15 mouse cellular contexts compared by ENCODE assay signal in the genomic region with DNA sequence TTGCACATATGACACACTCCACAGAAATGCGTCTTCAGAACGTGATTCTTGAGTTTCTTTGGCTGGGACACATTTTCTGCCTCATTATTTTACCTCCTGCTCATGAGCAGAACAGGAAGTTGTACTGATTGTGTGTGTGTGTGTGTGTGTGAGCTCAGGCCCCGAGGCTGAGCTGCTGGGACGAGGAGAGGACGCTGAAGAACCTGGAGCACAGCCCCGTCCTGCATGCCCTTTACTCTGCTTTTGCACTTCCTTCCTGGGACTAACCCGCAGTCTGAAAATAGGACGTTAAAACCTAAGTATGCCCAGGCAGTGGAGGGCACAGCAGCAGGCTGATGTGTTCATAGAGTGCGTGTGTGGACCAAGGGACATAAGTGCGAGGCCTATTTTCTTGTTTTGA. TPM values are rescaled to one million over a fixed set of nuclear protein-coding genes. Genes with fewer than 3 reads are reported as not detected.
DNase-seq lines count a peak whose midpoint lies in the region; TF ChIP-seq lines count a peak whose summit lies in the region.
"Had no signal": no experiment of that assay in that cellular context is flagged by ENCODE, and none has a peak within 500 bp of the region (broad histone marks: within the 10 kb centered on the region; RNA-seq: fewer than 3 reads in every experiment).

No protein-coding gene starts in this region.

- peak; percentile 61 for DNase-seq in gastrocnemius, postnatal 25 days
- DNase-seq in gastrocnemius, adult 8-10 months (ENCODE audit: low spot score in 2 of 2), result no peak
- DNase-seq in 3T3-L1 (ENCODE audit: low read depth, low spot score) (peak; percentile 16), MN1 (ENCODE audit: low spot score) (no peak)
- DNase-seq in kidney, postnatal 25 days, result peak; percentile 22 to 59
- DNase-seq in adrenal gland, adult 2 months, result no peak
- no peak for DNase-seq in urinary bladder, postnatal 10 days (ENCODE audit: low spot score)
- DNase-seq: cerebellum, adult 8-10 months; layer of hippocampus, adult 9-11 months; right cerebral cortex, adult 18-20 months; thymus, adult 18-20 months had no signal

- TF ChIP-seq CTCF in embryonic fibroblast, embryonic 13.5 days (IDR thresholded peaks at IDR 0.05; ENCODE audit: borderline replicate concordance, insufficient read depth, low read length), result no peak

- H3K4me1 ChIP-seq in embryonic fibroblast, embryonic 13.5 days (ENCODE audit: control insufficient read depth, insufficient read depth, low read length), result peaks cover 16% of the 10 kb centered on the region
- H3K4me1 ChIP-seq: hindbrain, embryonic 13.5 days had no signal

- TF ChIP-seq POLR2A in embryonic fibroblast, embryonic 13.5 days (IDR thresholded peaks at IDR 0.05; ENCODE audit: low read depth, low read length), result no peak

- H3K4me3 ChIP-seq in embryonic fibroblast, embryonic 13.5 days (ENCODE audit: insufficient read depth, low read length), result no peak overlapping the region
- H3K4me3 ChIP-seq: forebrain, embryonic 10.5 days; hindbrain, embryonic 13.5 days; lung, embryonic 15.5 days had no signal

- peak overlapping the region; percentile 54 for H3K27ac ChIP-seq in embryonic fibroblast, embryonic 13.5 days (ENCODE audit: insufficient read depth, low read length)
- H3K27ac ChIP-seq: forebrain, embryonic 10.5 days; hindbrain, embryonic 13.5 days; lung, embryonic 15.5 days had no signal

RNA-seq across cellular contexts. Expression of gene Cped1, which starts 33.9 kb away (rescaled TPM):
- 10 to 100 TPM; 16.8 to 22.7 TPM for total RNA-seq in gastrocnemius, postnatal 25 days (2021)
- total RNA-seq in gastrocnemius, adult 8-10 months (2022), result 10 to 100 TPM; 22.4 to 26.6 (median 22.9) TPM
- 23.4 and 34.4 TPM in 2 replicates for polyA plus RNA-seq in embryonic fibroblast, embryonic 13.5 days (2011; ENCODE audit: insufficient read length, low read depth, missing spikeins)
- 10 to 100 TPM; 38.2 to 51.7 TPM for total RNA-seq in adrenal gland, adult 2 months (2021)
- polyA plus RNA-seq in adrenal gland, adult 2 months (2012; rRNA removed), result 5.6 and 7.1 TPM in 2 replicates

Comparison
In these comparisons a context has a peak if more than half of its experiments do, and no peak if none do; other contexts are left out.
1. DNase-seq: peak in gastrocnemius, postnatal 25 days (single experiment), 3T3-L1 (single experiment) and kidney, postnatal 25 days (2 of 2); none in gastrocnemius, adult 8-10 months (0 of 2), MN1 (single experiment), adrenal gland, adult 2 months (single experiment) and urinary bladder, postnatal 10 days (single experiment).